Mouse (Mus musculus) midbrain, embryonic 14.5 days (tissue): ENCODE results near the gene Myl12a. TPM values are rescaled to one million over a fixed set of nuclear protein-coding genes. Genes with fewer than 3 reads are reported as not detected.

Experiments
- ATAC-seq: fragments of 200-750 bp; cut with Nextera tagmentation; 2 replicates; pipeline ENCODE4 v1.8.0; 2017; ENCODE audit warnings: moderate number of reproducible peaks, moderate library complexity; ENCODE audit not compliant: low FRiP score, low TSS enrichment
- DNase-seq: peaks from one replicate; pipeline ENCODE4 v3.0.0-alpha.2; 2015
- H3K27ac ChIP-seq: fragments of 300-500 bp; sonication (generic); replicated peaks from 2 replicates; pipeline ENCODE4 v1.5.1; 2014; ENCODE audit warnings: mild to moderate bottlenecking, low read depth, low read length, moderate library complexity
- H3K27me3 ChIP-seq: fragments of 300-500 bp; sonication (generic); 2 replicates; pipeline ENCODE4 v1.6.1; 2014; ENCODE audit warnings: low read length, control low read depth, mixed read lengths; ENCODE audit not compliant: control insufficient read depth, insufficient read depth
- H3K36me3 ChIP-seq: fragments of 300-500 bp; sonication (generic); 2 replicates; pipeline ENCODE4 v1.6.1; 2014; ENCODE audit warnings: low read length, control low read depth; ENCODE audit not compliant: control insufficient read depth, insufficient read depth
- H3K4me1 ChIP-seq: fragments of 300-500 bp; sonication (generic); 2 replicates; pipeline ENCODE4 v1.6.1; 2014; ENCODE audit warnings: mild to moderate bottlenecking, antibody characterized with exemption, low read length, control low read depth; ENCODE audit not compliant: control insufficient read depth, insufficient read depth
- H3K4me2 ChIP-seq: fragments of 300-500 bp; sonication (generic); 2 replicates; pipeline ENCODE4 v1.6.1; 2014; ENCODE audit warnings: mild to moderate bottlenecking, low read length, moderate library complexity
- H3K4me3 ChIP-seq: fragments of 300-500 bp; sonication (generic); replicated peaks from 2 replicates; pipeline ENCODE4 v1.5.1; 2014; ENCODE audit warnings: low read depth, low read length
- H3K9ac ChIP-seq: fragments of 300-500 bp; sonication (generic); replicated peaks from 2 replicates; pipeline ENCODE4 v1.6.1; 2014; ENCODE audit warnings: mild to moderate bottlenecking, low read length, moderate library complexity
- H3K9me3 ChIP-seq: fragments of 300-500 bp; sonication (generic); 2 replicates; pipeline ENCODE4 v1.6.1; 2016; ENCODE audit warnings: low read length, control low read depth, mixed read lengths; ENCODE audit not compliant: control insufficient read depth
- WGBS: fragments of 180-500 bp; shearing (Covaris S2); extraction: QIAGEN DNeasy Blood & Tissue Kit; methylation state at CpG from one replicate; pipeline ENCODE4 v1.1.7; 2014; 5-methylcytosine and 5-hydroxymethylcytosine counted together
- polyA plus RNA-seq: library from polyadenylated mRNA; unstranded; fragments of >200 nt; fragmentation: Nextera tagmentation; extraction: Ambion mirVana; gene quantifications from 2 replicates; pipeline ENCODE4 v1.2.1, GENCODE M21; 2014

The Myl12a gene
- polyA plus RNA-seq, 1 experiment from 2014 or later: 109 TPM

GRCm38 (mm10) chr17:70989991-70990390 is 12.7 kb downstream of the Myl12a start:
- DNase-seq: peak; percentile 66
- peak; percentile 77 for ATAC-seq
- H3K9ac ChIP-seq: peak overlapping the region; percentile 93
- H3K9me3 ChIP-seq: no peaks in the 10 kb centered on the region
- peaks cover 16% of the 10 kb centered on the region for H3K4me1 ChIP-seq
- H3K27ac ChIP-seq: peak overlapping the region; percentile 97
- peak overlapping the region; percentile 61 for H3K4me2 ChIP-seq
- WGBS: 1% methylated on average over 24 of the region's 24 CpGs
- peaks cover 18% of the 10 kb centered on the region for H3K36me3 ChIP-seq
- no peaks in the 10 kb centered on the region for H3K27me3 ChIP-seq
- H3K4me3 ChIP-seq: peak overlapping the region; percentile 100

DNA sequence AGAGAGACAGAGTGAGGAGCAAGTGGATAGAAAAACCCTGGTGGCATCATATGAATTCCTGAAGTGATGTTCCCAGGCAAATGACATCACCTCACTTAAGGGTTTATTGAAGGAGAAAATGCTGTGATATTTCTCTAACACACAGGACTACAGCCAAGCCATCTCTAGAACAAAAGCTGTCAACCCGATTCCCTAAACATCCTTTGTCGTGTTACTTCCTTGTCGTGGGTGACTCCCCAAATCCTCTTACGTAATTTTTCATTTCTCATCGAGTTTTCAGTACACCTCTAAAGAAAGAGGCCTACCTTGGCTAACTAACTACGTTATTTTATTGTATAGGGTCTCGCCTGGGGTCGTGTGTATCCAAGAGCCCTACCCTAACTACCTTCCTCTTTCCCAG is 13.2 kb downstream of the Myl12a start:
- H3K4me3 ChIP-seq: peak overlapping the region; percentile 100
- peak overlapping the region; percentile 93 for H3K9ac ChIP-seq
- ATAC-seq (no peak), DNase-seq (no peak)
- peaks cover 16% of the 10 kb centered on the region for H3K4me1 ChIP-seq
- 42% methylated on average over 8 of the region's 8 CpGs for WGBS
- no peaks in the 10 kb centered on the region for H3K9me3 ChIP-seq
- no peaks in the 10 kb centered on the region for H3K27me3 ChIP-seq
- peak overlapping the region; percentile 61 for H3K4me2 ChIP-seq
- H3K36me3 ChIP-seq: peaks cover 14% of the 10 kb centered on the region; the same call in 1 of the 2 replicates
- H3K27ac ChIP-seq: peak overlapping the region; percentile 97

GRCm38 (mm10) chr17:70988337-70988767 is 14.3 kb downstream of the Myl12a start:
- Histone ChIP-seq H3K27me3 (no peaks in the 10 kb centered on the region), H3K4me3 (no peak overlapping the region), H3K36me3 (peaks cover 10% of the 10 kb centered on the region; the same call in 1 of the 2 replicates), H3K9me3 (no peaks in the 10 kb centered on the region), H3K9ac (no peak overlapping the region; the same call in 1 of the 2 replicates), H3K4me2 (peak overlapping the region; percentile 61), H3K4me1 (peaks cover 16% of the 10 kb centered on the region), H3K27ac (no peak overlapping the region)
- WGBS: 89% methylated on average over 12 of the region's 12 CpGs
- DNase-seq (no peak), ATAC-seq (no peak)

DNA sequence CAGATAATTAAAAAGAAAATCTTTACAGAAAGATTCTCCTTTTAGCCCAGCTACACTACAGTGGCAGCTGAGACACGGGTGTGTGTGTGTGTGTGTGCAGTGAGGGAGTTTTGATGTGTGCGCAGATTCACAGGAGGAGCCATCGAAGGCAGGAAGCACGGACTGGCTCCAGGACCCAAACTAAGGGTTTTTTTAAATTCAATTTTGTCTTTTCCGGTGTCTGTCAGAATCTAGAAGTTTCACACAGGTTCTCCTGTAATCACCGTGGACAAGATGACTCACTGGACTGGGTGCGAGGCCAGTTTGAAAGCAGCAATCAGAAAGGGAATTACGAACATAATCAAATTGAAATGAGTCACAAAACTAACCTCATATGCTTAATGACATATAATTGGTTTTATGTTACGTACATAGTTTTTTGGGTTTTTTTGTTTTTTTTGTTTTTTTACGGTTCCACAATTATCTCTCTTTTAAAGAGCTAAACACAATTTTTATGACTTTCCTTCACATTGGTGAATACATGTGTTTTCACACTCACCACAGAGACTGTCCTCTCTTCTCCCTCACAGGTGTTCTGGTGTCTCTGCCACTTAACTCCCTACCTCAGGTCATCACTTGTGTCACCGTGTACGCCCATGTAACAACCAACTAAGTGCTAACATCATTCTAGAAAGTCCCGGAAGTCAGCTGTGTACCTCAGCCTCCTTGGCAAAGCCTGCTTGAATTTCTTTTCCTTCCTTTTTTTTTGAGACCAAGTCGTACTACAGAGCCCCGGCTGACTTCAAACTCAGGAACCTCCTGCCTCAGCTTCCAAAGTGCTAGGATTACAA is 15.6 kb downstream of the Myl12a start:
- Histone ChIP-seq H3K9ac (no peak overlapping the region), H3K4me1 (peaks cover 16% of the 10 kb centered on the region), H3K9me3 (no peaks in the 10 kb centered on the region), H3K4me2 (no peak overlapping the region), H3K27ac (no peak overlapping the region), H3K4me3 (no peak overlapping the region), H3K36me3 (peaks cover 7% of the 10 kb centered on the region), H3K27me3 (no peaks in the 10 kb centered on the region)
- DNase-seq: no peak
- WGBS: 90% methylated on average over 15 of the region's 15 CpGs
- ATAC-seq: no peak

GRCm38 (mm10) chr17:70986355-70986740 is 16.3 kb downstream of the Myl12a start:
- no peak for ATAC-seq
- Histone ChIP-seq H3K27me3 (no peaks in the 10 kb centered on the region), H3K9ac (no peak overlapping the region), H3K4me2 (no peak overlapping the region), H3K36me3 (peaks cover 14% of the 10 kb centered on the region), H3K27ac (no peak overlapping the region), H3K9me3 (no peaks in the 10 kb centered on the region), H3K4me1 (peaks cover 16% of the 10 kb centered on the region), H3K4me3 (no peak overlapping the region)
- DNase-seq: no peak
- 96% methylated on average over 6 of the region's 6 CpGs for WGBS

DNA sequence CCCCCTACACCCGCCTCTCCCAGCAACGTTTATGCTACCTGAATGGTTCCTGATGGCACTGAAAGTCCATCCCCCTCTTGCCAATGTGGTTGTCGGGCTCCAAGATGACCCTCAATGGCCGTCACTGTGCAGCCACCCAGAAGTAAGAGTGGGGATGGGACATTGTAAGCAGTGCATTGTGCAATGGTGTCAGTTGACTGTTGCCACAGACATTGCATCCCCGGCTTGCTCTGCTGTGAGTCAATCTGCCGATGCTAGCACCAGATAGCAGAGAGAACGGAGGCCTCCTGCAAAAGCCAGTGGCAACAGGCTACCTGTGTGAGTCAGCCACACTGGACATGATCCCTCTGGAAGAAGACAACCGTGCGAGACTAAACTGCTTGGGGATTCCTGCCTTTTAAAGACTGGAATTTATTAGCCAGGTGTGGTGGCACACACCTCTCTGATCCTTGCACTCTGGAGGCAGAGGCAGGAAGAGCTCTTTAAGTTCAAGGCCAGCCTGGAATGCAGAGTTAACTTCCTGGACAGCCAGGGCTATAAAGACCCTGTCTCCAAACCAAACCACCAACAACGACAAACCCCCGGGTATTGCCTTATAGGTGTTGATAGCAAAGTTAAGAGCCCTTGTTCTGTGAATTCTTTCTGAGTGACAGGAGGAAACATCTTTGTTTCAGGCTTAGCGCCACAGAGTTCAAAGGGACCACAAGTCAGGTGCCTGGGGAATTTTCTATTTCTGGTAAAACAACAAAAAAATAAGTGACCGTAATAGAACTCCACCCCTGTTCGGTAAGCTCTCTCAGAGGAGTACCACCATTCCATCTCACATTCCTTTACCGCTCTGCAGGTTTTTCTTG is 16.9 kb downstream of the Myl12a start:
- no peak for DNase-seq
- H3K4me3 ChIP-seq: no peak overlapping the region
- no peak overlapping the region for H3K4me2 ChIP-seq
- H3K36me3 ChIP-seq: peaks cover 19% of the 10 kb centered on the region
- no peak overlapping the region for H3K27ac ChIP-seq
- H3K9ac ChIP-seq: no peak overlapping the region
- H3K27me3 ChIP-seq: no peaks in the 10 kb centered on the region
- H3K4me1 ChIP-seq: peaks cover 16% of the 10 kb centered on the region
- ATAC-seq: no peak
- H3K9me3 ChIP-seq: no peaks in the 10 kb centered on the region
- 95% methylated on average over 15 of the region's 15 CpGs for WGBS

DNA sequence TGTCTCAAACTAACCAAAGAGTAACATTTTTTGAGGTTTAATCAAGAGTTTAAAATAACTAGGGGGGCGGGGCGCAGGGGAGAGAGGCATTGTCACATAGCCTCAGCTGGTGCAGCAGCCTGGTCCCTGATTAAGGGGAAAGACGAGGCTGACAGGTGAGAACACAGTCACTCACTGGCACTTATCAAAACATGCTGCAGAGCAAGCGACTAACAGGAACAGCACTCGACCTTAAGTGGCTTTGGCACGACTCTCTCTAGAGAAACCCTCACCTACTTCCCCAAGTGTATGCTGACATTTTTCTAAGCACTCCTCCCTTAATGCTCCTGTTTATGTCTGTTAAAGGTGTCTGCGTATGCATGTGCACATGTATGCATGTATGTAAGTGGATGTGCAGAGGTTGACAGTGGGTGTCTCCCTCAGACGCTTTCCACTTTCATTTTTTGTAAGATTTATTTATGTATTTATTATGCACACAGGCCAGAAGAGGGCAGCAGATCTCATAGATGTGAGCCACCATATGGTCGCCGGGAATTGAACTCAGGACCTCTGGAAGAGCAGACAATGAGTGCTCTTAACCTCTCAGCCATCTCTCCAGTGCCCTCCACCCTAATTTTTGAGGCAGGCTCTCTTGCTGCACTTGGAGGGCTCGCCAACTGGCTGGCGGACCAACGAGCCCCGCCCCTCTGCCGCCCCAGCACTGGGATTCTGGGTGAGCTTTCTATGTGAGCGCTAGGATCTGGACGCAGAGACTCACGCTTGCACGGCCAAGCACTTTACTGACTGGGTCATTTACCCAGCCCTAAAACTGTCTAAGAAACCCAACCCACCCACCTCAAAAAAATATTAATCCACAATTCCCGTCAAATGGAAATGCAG is 23.1 kb downstream of the Myl12a start:
- ATAC-seq: no peak
- no peaks in the 10 kb centered on the region for H3K27me3 ChIP-seq
- H3K9ac ChIP-seq: no peak overlapping the region
- no peak overlapping the region for H3K4me2 ChIP-seq
- DNase-seq: no peak
- no peak overlapping the region for H3K27ac ChIP-seq
- H3K4me1 ChIP-seq: no peaks in the 10 kb centered on the region
- H3K4me3 ChIP-seq: no peak overlapping the region
- peaks cover 40% of the 10 kb centered on the region for H3K36me3 ChIP-seq
- no peaks in the 10 kb centered on the region for H3K9me3 ChIP-seq
- WGBS: 93% methylated on average over 20 of the region's 20 CpGs

DNA sequence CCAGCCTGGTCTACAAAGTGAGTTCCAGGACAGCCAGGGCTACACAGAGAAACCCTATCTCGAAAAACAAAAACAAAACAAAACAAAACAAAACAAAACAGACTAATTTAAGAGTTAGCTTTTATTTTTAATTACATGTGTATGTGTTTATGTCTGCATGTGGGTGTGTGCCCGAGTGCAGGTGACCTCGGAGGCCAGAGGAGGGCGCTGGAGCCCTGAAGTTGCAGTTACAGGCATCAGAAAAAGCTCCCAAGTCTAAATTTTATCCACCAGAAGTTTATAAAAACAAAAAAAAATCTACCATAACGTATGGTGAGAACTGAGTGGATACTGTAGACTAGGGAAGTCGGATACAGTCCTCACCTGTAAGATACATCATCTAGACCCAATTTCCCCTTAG is 24.9 kb downstream of the Myl12a start:
- no peak for ATAC-seq
- no peak overlapping the region for H3K4me3 ChIP-seq
- no peaks in the 10 kb centered on the region for H3K27me3 ChIP-seq
- DNase-seq: no peak
- no peak overlapping the region for H3K27ac ChIP-seq
- H3K9ac ChIP-seq: no peak overlapping the region
- peaks cover 56% of the 10 kb centered on the region for H3K36me3 ChIP-seq
- WGBS: 92% methylated on average over 6 of the region's 6 CpGs
- H3K4me2 ChIP-seq: no peak overlapping the region
- H3K9me3 ChIP-seq: no peaks in the 10 kb centered on the region
- no peaks in the 10 kb centered on the region for H3K4me1 ChIP-seq
